Mouse (Mus musculus) bone marrow, adult 2 months (tissue): ENCODE results near the gene Otop2.

Source experiments
- CTCF ChIP-seq: fragments of 200-500 bp; IDR thresholded peaks from 2 replicates; pipeline ENCODE4 v1.5.1; 2011; ENCODE audit warnings: low read length, control low read depth; ENCODE audit not compliant: control insufficient read depth, insufficient read depth
- POLR2A ChIP-seq: fragments of 200-500 bp; IDR thresholded peaks from 2 replicates; pipeline ENCODE4 v1.6.1; 2011; ENCODE audit warnings: low read depth, mild to moderate bottlenecking, control low read depth, low read length, borderline replicate concordance; ENCODE audit not compliant: control insufficient read depth

DNA sequence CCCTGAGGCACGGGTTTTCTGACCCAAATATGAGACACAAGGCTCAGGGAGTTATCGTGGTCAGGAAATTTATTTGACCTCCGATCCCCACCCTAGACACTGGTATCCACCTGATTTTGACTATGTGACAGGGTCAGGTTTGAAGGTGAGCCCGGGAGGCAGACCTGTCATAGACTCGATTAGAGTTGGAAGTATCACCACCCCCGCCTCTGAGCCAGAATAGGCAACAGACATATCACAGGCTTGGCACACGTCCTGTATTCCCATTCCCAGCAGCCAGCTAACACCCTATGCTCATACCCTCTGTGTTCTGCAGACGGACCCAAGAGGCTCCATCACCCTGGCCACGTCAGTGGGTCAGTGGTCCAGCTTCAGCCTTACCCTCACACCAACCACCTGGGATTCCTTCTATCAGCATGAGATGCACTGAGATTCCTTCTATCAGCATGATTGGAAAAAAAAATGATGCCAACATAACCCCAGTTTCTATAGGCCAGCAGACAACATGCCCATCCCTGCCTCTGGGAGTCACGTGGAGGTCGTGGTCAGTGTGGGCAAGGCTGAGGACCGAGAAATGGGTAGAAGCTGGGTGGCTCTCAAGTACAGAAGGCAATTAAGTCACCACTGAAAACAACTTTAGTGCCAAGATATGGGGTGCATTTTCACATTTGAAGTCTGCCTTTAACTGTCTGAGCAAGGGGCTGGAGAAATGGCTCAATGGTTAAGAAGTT is 67.9 kb downstream of the Otop2 start:
- no peak for TF ChIP-seq CTCF
- TF ChIP-seq POLR2A = no peak
